In genomic region chr5:66798135-66798534, GRCm38 (mm10) we compare ENCODE assay signal across 10 mouse cellular contexts. TPM values are rescaled to one million over a fixed set of nuclear protein-coding genes. Genes with fewer than 3 reads are reported as not detected.
DNase-seq lines count a peak whose midpoint lies in the region; ATAC-seq and TF ChIP-seq lines count a peak whose summit lies in the region.
"Had no signal": no experiment of that assay in that cellular context is flagged by ENCODE, and none has a peak within 500 bp of the region (broad histone marks: within the 10 kb centered on the region; RNA-seq: fewer than 3 reads in every experiment).

No protein-coding gene starts in this region.

- 53% methylated on average over 3 of the region's 3 CpGs for WGBS in hindbrain, embryonic 10.5 days
- 54% methylated on average over 3 of the region's 3 CpGs for WGBS in hindbrain, embryonic 11.5 days
- 50% methylated on average over 3 of the region's 3 CpGs for WGBS in forebrain, embryonic 12.5 days
- WGBS in midbrain, embryonic 11.5 days = 44% methylated on average over 3 of the region's 3 CpGs

- H3K4me3 ChIP-seq in hindbrain, embryonic 10.5 days = no peak overlapping the region
- no peak overlapping the region for H3K4me3 ChIP-seq in hindbrain, embryonic 11.5 days (ENCODE audit: low read depth, low read length)
- H3K4me3 ChIP-seq in forebrain, embryonic 12.5 days (replicated peaks) = no peak overlapping the region
- H3K4me3 ChIP-seq in midbrain, embryonic 11.5 days (ENCODE audit: low read depth, low read length) = no peak overlapping the region

- no peaks in the 10 kb centered on the region for H3K27me3 ChIP-seq in hindbrain, embryonic 10.5 days (ENCODE audit: insufficient read depth, poor library complexity, severe bottlenecking)
- H3K27me3 ChIP-seq in hindbrain, embryonic 11.5 days (ENCODE audit: control insufficient read depth, insufficient read depth, low read length) = no peaks in the 10 kb centered on the region
- H3K27me3 ChIP-seq in forebrain, embryonic 12.5 days = no peaks in the 10 kb centered on the region
- H3K27me3 ChIP-seq in midbrain, embryonic 11.5 days (ENCODE audit: control insufficient read depth, insufficient read depth, low read length) = no peaks in the 10 kb centered on the region

- H3K36me3 ChIP-seq in hindbrain, embryonic 10.5 days = no peaks in the 10 kb centered on the region
- H3K36me3 ChIP-seq in hindbrain, embryonic 11.5 days (ENCODE audit: control insufficient read depth, insufficient read depth, low read length) = no peaks in the 10 kb centered on the region
- no peaks in the 10 kb centered on the region for H3K36me3 ChIP-seq in forebrain, embryonic 12.5 days (replicated peaks)
- no peaks in the 10 kb centered on the region for H3K36me3 ChIP-seq in midbrain, embryonic 11.5 days (ENCODE audit: control insufficient read depth, insufficient read depth, low read length)

- H3K4me2 ChIP-seq in hindbrain, embryonic 11.5 days (replicated peaks; ENCODE audit: low read depth, low read length) = no peak overlapping the region
- H3K4me2 ChIP-seq in forebrain, embryonic 12.5 days = no peak overlapping the region
- no peak overlapping the region for H3K4me2 ChIP-seq in midbrain, embryonic 11.5 days

- no peaks in the 10 kb centered on the region for H3K9me3 ChIP-seq in hindbrain, embryonic 10.5 days
- H3K9me3 ChIP-seq in hindbrain, embryonic 11.5 days (ENCODE audit: control insufficient read depth, low read length) = no peaks in the 10 kb centered on the region
- H3K9me3 ChIP-seq in forebrain, embryonic 12.5 days = no peaks in the 10 kb centered on the region
- H3K9me3 ChIP-seq in midbrain, embryonic 11.5 days (ENCODE audit: control insufficient read depth, low read length) = no peaks in the 10 kb centered on the region

- no peak overlapping the region for H3K9ac ChIP-seq in hindbrain, embryonic 11.5 days (ENCODE audit: low read depth, low read length)
- no peak overlapping the region for H3K9ac ChIP-seq in forebrain, embryonic 12.5 days
- H3K9ac ChIP-seq in midbrain, embryonic 11.5 days (ENCODE audit: low read length) = no peak overlapping the region

- TF ChIP-seq POLR2A in brain, embryonic 14.5 days (IDR thresholded peaks at IDR 0.05; ENCODE audit: borderline replicate concordance, extremely low read depth, insufficient read depth, insufficient read length, poor library complexity, severe bottlenecking) = no peak

- peak overlapping the region; percentile 46 for H3K27ac ChIP-seq in hindbrain, embryonic 10.5 days
- H3K27ac ChIP-seq in hindbrain, embryonic 11.5 days (ENCODE audit: low read depth, low read length) = no peak overlapping the region
- 0 out of 2 replicates have a peak overlapping the region, but pooled peaks have one; percentile 8 for H3K27ac ChIP-seq in forebrain, embryonic 12.5 days
- H3K27ac ChIP-seq in midbrain, embryonic 11.5 days (ENCODE audit: low read depth, low read length) = peak overlapping the region; percentile 32; the same call in 1 of the 2 replicates

- no peak for ATAC-seq in hindbrain, embryonic 11.5 days (ENCODE audit: low FRiP score)
- ATAC-seq in forebrain, embryonic 12.5 days (ENCODE audit: low FRiP score) = no peak
- 0 out of 2 replicates have a peak, but pooled peaks have one; percentile 15 for ATAC-seq in midbrain, embryonic 11.5 days (ENCODE audit: low FRiP score)
- no peak for ATAC-seq in activated CD4-positive, CD25-positive, alpha-beta regulatory T cell, adult 4 months
- ATAC-seq: intestine, postnatal 0 days had no signal

- no peak for TF ChIP-seq CTCF in brain, embryonic 14.5 days (IDR thresholded peaks at IDR 0.05; ENCODE audit: borderline replicate concordance, extremely low read depth, insufficient read depth, insufficient read length)

- peaks cover 45% of the 10 kb centered on the region for H3K4me1 ChIP-seq in hindbrain, embryonic 10.5 days (replicated peaks)
- H3K4me1 ChIP-seq in hindbrain, embryonic 11.5 days (replicated peaks; ENCODE audit: control insufficient read depth, insufficient read depth, low read length) = peaks cover 4% of the 10 kb centered on the region; the same call in 1 of the 2 replicates
- H3K4me1 ChIP-seq in forebrain, embryonic 12.5 days = peaks cover 37% of the 10 kb centered on the region
- peaks cover 17% of the 10 kb centered on the region for H3K4me1 ChIP-seq in midbrain, embryonic 11.5 days (ENCODE audit: control insufficient read depth, insufficient read depth, low read length)

- DNase-seq in hindbrain, embryonic 10.5 days (ENCODE audit: low spot score) = no peak
- DNase-seq in hindbrain, embryonic 11.5 days (ENCODE audit: low spot score) = no peak
- DNase-seq in brain, embryonic 14.5 days (ENCODE audit: low read depth) = peak; percentile 67
- DNase-seq in midbrain, embryonic 11.5 days (ENCODE audit: low spot score, missing footprints) = no peak
- DNase-seq in thymus, postnatal 25 days = no peak
- no peak for DNase-seq in right cerebral cortex, postnatal 25 days
- DNase-seq: thymus, postnatal 4 days had no signal

RNA-seq across cellular contexts. Expression of gene Limch1, which starts 52.5 kb away (rescaled TPM):
- 49.0 and 49.2 TPM in 2 replicates for polyA plus RNA-seq in hindbrain, embryonic 10.5 days (2016; fragmentation: Nextera tagmentation; extraction: Ambion mirVana)
- polyA plus RNA-seq in hindbrain, embryonic 11.5 days (2014; fragmentation: Nextera tagmentation; extraction: Ambion mirVana) = 60.7 and 81.7 TPM in 2 replicates
- 22.3 and 37.8 TPM in 2 replicates for polyA plus RNA-seq in brain, embryonic 14.5 days (2012; rRNA removed)
- 35.3 and 38.2 TPM in 2 replicates for polyA plus RNA-seq in forebrain, embryonic 12.5 days (2016; fragmentation: Nextera tagmentation; extraction: Ambion mirVana)
- polyA plus RNA-seq in midbrain, embryonic 11.5 days (2014; fragmentation: Nextera tagmentation; extraction: Ambion mirVana) = 50.0 and 50.5 TPM in 2 replicates
- polyA plus RNA-seq in activated CD4-positive, CD25-positive, alpha-beta regulatory T cell, adult 4 months (2017; shearing (Covaris generic)) = under 1 TPM in 1 of 2 experiments, not detected in 1; 0.16 TPM

Comparison
In these comparisons a context has a peak if more than half of its experiments do, and no peak if none do; other contexts are left out.
1. RNA of gene Limch1, which starts 52.5 kb away (polyA plus RNA-seq): 60.7 to 81.7 TPM in hindbrain, embryonic 11.5 days, 50.0 to 50.5 TPM in midbrain, embryonic 11.5 days, 49.0 to 49.2 TPM in hindbrain, embryonic 10.5 days, 35.3 to 38.2 TPM in forebrain, embryonic 12.5 days and 22.3 to 37.8 TPM in brain, embryonic 14.5 days; 0.16 TPM in activated CD4-positive, CD25-positive, alpha-beta regulatory T cell, adult 4 months; every median in the first group is over 10 times any median in the second.